Mouse (Mus musculus): Measurements from ENCODE around the gene Gal3st3. TPM values are rescaled to one million over a fixed set of nuclear protein-coding genes. Genes with fewer than 3 reads are reported as not detected.
A peak's percentile ranks its signal among the peaks of the same experiment; 100 is the strongest.

Gal3st3 gene
- polyA plus RNA-seq (2012; rRNA removed) (7.1 and 10.8 TPM in 2 replicates), polyA plus RNA-seq (2014; fragmentation: Nextera tagmentation; extraction: Ambion mirVana) (5.0 and 7.4 TPM in 2 replicates)

GRCm38 (mm10) chr19:5297903-5298800 is at the start of gene Gal3st3:
Gene Gal3st3, plus strand, starts transcription at chr19:5298331.
- Histone ChIP-seq H3K9me3 (ENCODE audit: control insufficient read depth, low read length) (no peaks in the 10 kb centered on the region), H3K27ac (replicated peaks; ENCODE audit: low read depth, low read length) (no peak within 1 kb of the TSS), H3K9ac (ENCODE audit: low read depth, low read length, severe bottlenecking) (peak within 1 kb of the TSS; percentile 68), H3K4me3 (replicated peaks; ENCODE audit: low read length) (peak within 1 kb of the TSS; percentile 45), H3K4me1 (ENCODE audit: control insufficient read depth, insufficient read depth, low read length) (peaks cover 19% of the 10 kb centered on the region), H3K27me3 (ENCODE audit: control insufficient read depth, insufficient read depth, low read length) (no peaks in the 10 kb centered on the region), H3K4me2 (replicated peaks; ENCODE audit: low read depth, low read length, severe bottlenecking) (peak within 1 kb of the TSS; percentile 84), H3K36me3 (ENCODE audit: control insufficient read depth, insufficient read depth, low read length) (peaks cover under 1% of the 10 kb centered on the region)
- ATAC-seq (ENCODE audit: low FRiP score, low read depth) (0 out of 2 replicates have a peak, but pooled peaks have one; percentile 27), DNase-seq (ENCODE audit: low spot score) (peak; percentile 29)
- WGBS, result 6% methylated on average over 32 of the region's 32 CpGs
- TF ChIP-seq POLR2A (IDR thresholded peaks at IDR 0.05; ENCODE audit: borderline replicate concordance, extremely low read depth, insufficient read depth, insufficient read length), result no peak

GRCm38 (mm10) chr19:5257140-5257539 is 41.0 kb upstream of the Gal3st3 start:
- no peak for TF ChIP-seq POLR2A (IDR thresholded peaks at IDR 0.05; ENCODE audit: borderline replicate concordance, extremely low read depth, insufficient read depth, insufficient read length)
- no peak for ATAC-seq (ENCODE audit: low FRiP score, low read depth)

GRCm38 (mm10) chr19:5267015-5267414 is 31.1 kb upstream of the Gal3st3 start:
- WGBS, result 98% methylated on average over 5 of the region's 5 CpGs
- TF ChIP-seq POLR2A (IDR thresholded peaks at IDR 0.05; ENCODE audit: borderline replicate concordance, extremely low read depth, insufficient read depth, insufficient read length), result no peak
- Histone ChIP-seq H3K9ac (ENCODE audit: low read depth, low read length, severe bottlenecking) (no peak overlapping the region), H3K27me3 (ENCODE audit: control insufficient read depth, insufficient read depth, low read length) (no peaks in the 10 kb centered on the region), H3K4me3 (replicated peaks; ENCODE audit: low read length) (no peak overlapping the region), H3K36me3 (ENCODE audit: control insufficient read depth, insufficient read depth, low read length) (no peaks in the 10 kb centered on the region), H3K4me2 (replicated peaks; ENCODE audit: low read depth, low read length, severe bottlenecking) (no peak overlapping the region), H3K27ac (replicated peaks; ENCODE audit: low read depth, low read length) (no peak overlapping the region), H3K9me3 (ENCODE audit: control insufficient read depth, low read length) (no peaks in the 10 kb centered on the region), H3K4me1 (ENCODE audit: control insufficient read depth, insufficient read depth, low read length) (peaks cover 10% of the 10 kb centered on the region)
- ATAC-seq (ENCODE audit: low FRiP score, low read depth), result no peak
- DNase-seq (ENCODE audit: low spot score), result no peak

More at GRCm38 (mm10) chr19:5257140-5257539, 41.0 kb upstream of the Gal3st3 start:
- Histone ChIP-seq H3K27ac (replicated peaks; ENCODE audit: low read depth, low read length) (no peak overlapping the region), H3K36me3 (ENCODE audit: control insufficient read depth, insufficient read depth, low read length) (no peaks in the 10 kb centered on the region; the same call in 1 of the 2 replicates), H3K4me1 (ENCODE audit: control insufficient read depth, insufficient read depth, low read length) (no peaks in the 10 kb centered on the region), H3K4me3 (replicated peaks; ENCODE audit: low read length) (no peak overlapping the region), H3K4me2 (replicated peaks; ENCODE audit: low read depth, low read length, severe bottlenecking) (no peak overlapping the region), H3K27me3 (ENCODE audit: control insufficient read depth, insufficient read depth, low read length) (no peaks in the 10 kb centered on the region), H3K9ac (ENCODE audit: low read depth, low read length, severe bottlenecking) (no peak overlapping the region), H3K9me3 (ENCODE audit: control insufficient read depth, low read length) (no peaks in the 10 kb centered on the region)
- DNase-seq (ENCODE audit: low spot score), result peak; percentile 36
- 41% methylated on average over 3 of the region's 3 CpGs for WGBS

- no peak overlapping the region for H3K4me2 ChIP-seq (replicated peaks; ENCODE audit: low read depth, low read length, severe bottlenecking)
- ATAC-seq (ENCODE audit: low FRiP score, low read depth) (no peak), DNase-seq (ENCODE audit: low spot score) (no peak)
- peaks cover 13% of the 10 kb centered on the region for H3K4me1 ChIP-seq (ENCODE audit: control insufficient read depth, insufficient read depth, low read length)
- no peak overlapping the region for H3K9ac ChIP-seq (ENCODE audit: low read depth, low read length, severe bottlenecking)
- H3K27me3 ChIP-seq (ENCODE audit: control insufficient read depth, insufficient read depth, low read length), result no peaks in the 10 kb centered on the region
- H3K9me3 ChIP-seq (ENCODE audit: control insufficient read depth, low read length), result no peaks in the 10 kb centered on the region
- TF ChIP-seq POLR2A (IDR thresholded peaks at IDR 0.05; ENCODE audit: borderline replicate concordance, extremely low read depth, insufficient read depth, insufficient read length), result no peak
- H3K36me3 ChIP-seq (ENCODE audit: control insufficient read depth, insufficient read depth, low read length), result no peaks in the 10 kb centered on the region
- H3K4me3 ChIP-seq (replicated peaks; ENCODE audit: low read length), result no peak overlapping the region
- no peak overlapping the region for H3K27ac ChIP-seq (replicated peaks; ENCODE audit: low read depth, low read length)
Measured at GRCm38 (mm10) chr19:5268017-5268416, 30.1 kb upstream of the Gal3st3 start.

GRCm38 (mm10) chr19:5268875-5269274 is 29.3 kb upstream of the Gal3st3 start:
- H3K36me3 ChIP-seq (ENCODE audit: control insufficient read depth, insufficient read depth, low read length), result peaks cover 2% of the 10 kb centered on the region
- DNase-seq (ENCODE audit: low spot score) (no peak), ATAC-seq (ENCODE audit: low FRiP score, low read depth) (no peak)
- no peak for TF ChIP-seq POLR2A (IDR thresholded peaks at IDR 0.05; ENCODE audit: borderline replicate concordance, extremely low read depth, insufficient read depth, insufficient read length)
- peaks cover 16% of the 10 kb centered on the region for H3K4me1 ChIP-seq (ENCODE audit: control insufficient read depth, insufficient read depth, low read length)
- H3K27me3 ChIP-seq (ENCODE audit: control insufficient read depth, insufficient read depth, low read length), result no peaks in the 10 kb centered on the region
- H3K9ac ChIP-seq (ENCODE audit: low read depth, low read length, severe bottlenecking), result no peak overlapping the region
- no peak overlapping the region for H3K4me3 ChIP-seq (replicated peaks; ENCODE audit: low read length)
- no peaks in the 10 kb centered on the region for H3K9me3 ChIP-seq (ENCODE audit: control insufficient read depth, low read length)
- H3K27ac ChIP-seq (replicated peaks; ENCODE audit: low read depth, low read length), result no peak overlapping the region
- no peak overlapping the region for H3K4me2 ChIP-seq (replicated peaks; ENCODE audit: low read depth, low read length, severe bottlenecking)
- 94% methylated on average over 3 of the region's 3 CpGs for WGBS

Measured in limb, embryonic 14.5 days (tissue).